Mouse (Mus musculus): ENCODE measurements at regions not wholly inside any gene's neighbourhood (a gene's known extent, or its start where the extent isn't known, plus 50 kb on each side); places are given as distances from the start of the nearest gene placed in this dataset.
"Not testable (repeated sequence)": the region's sequence is repeated elsewhere in the genome, so short reads cannot be mapped to it uniquely, and the experiment has no call there.

GRCm38 (mm10) chr13:25695956-25696355, 425.7 kb upstream of the Nrsn1 start:
- no peak for DNase-seq

- DNase-seq: no peak
Measured at GRCm38 (mm10) chr13:25695017-25695604, 424.8 kb upstream of the Nrsn1 start.

GRCm38 (mm10) chr13:25678221-25678735, 408.0 kb upstream of the Nrsn1 start:
- no peak for DNase-seq

GRCm38 (mm10) chr13:25675208-25675607, 404.9 kb upstream of the Nrsn1 start:
- DNase-seq: no peak

- no peak for DNase-seq
Measured at GRCm38 (mm10) chr13:25666022-25666421, 395.7 kb upstream of the Nrsn1 start.

- DNase-seq: no peak
Measured at GRCm38 (mm10) chr13:25664963-25665606, 394.8 kb upstream of the Nrsn1 start.

GRCm38 (mm10) chr13:25648430-25648786, 378.1 kb upstream of the Nrsn1 start:
- no peak for DNase-seq

- DNase-seq: no peak
Measured at GRCm38 (mm10) chr13:25647711-25648429, 377.6 kb upstream of the Nrsn1 start.

- DNase-seq: no peak
Measured at GRCm38 (mm10) chr13:25639522-25640291, 369.4 kb upstream of the Nrsn1 start.

GRCm38 (mm10) chr13:25629466-25629865, 359.2 kb upstream of the Nrsn1 start:
- DNase-seq: no peak

- DNase-seq: no peak
Measured at GRCm38 (mm10) chr13:25617578-25617977, 347.3 kb upstream of the Nrsn1 start.

GRCm38 (mm10) chr13:25611986-25612385, 341.7 kb upstream of the Nrsn1 start:
- no peak for DNase-seq

GRCm38 (mm10) chr13:25609641-25610040, 339.3 kb upstream of the Nrsn1 start:
- DNase-seq: no peak

- no peak for DNase-seq
Measured at GRCm38 (mm10) chr13:25609241-25609640, 338.9 kb upstream of the Nrsn1 start.

- not testable (repeated sequence) for DNase-seq
Measured at GRCm38 (mm10) chr13:25601351-25601750, 331.0 kb upstream of the Nrsn1 start.

GRCm38 (mm10) chr13:25594629-25595028, 324.3 kb upstream of the Nrsn1 start:
- no peak for DNase-seq

GRCm38 (mm10) chr13:25570641-25571040, 300.3 kb upstream of the Nrsn1 start:
- DNase-seq: no peak

GRCm38 (mm10) chr13:25562746-25563145, 292.4 kb upstream of the Nrsn1 start:
- no peak for DNase-seq

- no peak for DNase-seq
Measured at GRCm38 (mm10) chr13:25560339-25560738, 290.0 kb upstream of the Nrsn1 start.

GRCm38 (mm10) chr13:25554962-25555361, 284.7 kb upstream of the Nrsn1 start:
- DNase-seq: no peak

- DNase-seq: no peak
Measured at GRCm38 (mm10) chr13:25548551-25548950, 278.2 kb upstream of the Nrsn1 start.

- DNase-seq: no peak
Measured at GRCm38 (mm10) chr13:25547150-25548145, 277.1 kb upstream of the Nrsn1 start.

Measured in heart, adult 11 months (tissue).